Mouse (Mus musculus) cortical plate, adult 2 months (tissue): ENCODE results near the gene Slc1a3. TPM values are rescaled to one million over a fixed set of nuclear protein-coding genes. Genes with fewer than 3 reads are reported as not detected.

Source experiments
- H3K27ac ChIP-seq: fragments of 200-500 bp; 2 replicates; pipeline ENCODE4 v1.5.1; 2012; ENCODE audit warnings: low read length, control low read depth, inconsistent platforms; ENCODE audit not compliant: insufficient read depth
- H3K4me1 ChIP-seq: fragments of 200-500 bp; 2 replicates; pipeline ENCODE4 v1.6.1; 2011; ENCODE audit warnings: low read length; ENCODE audit not compliant: control insufficient read depth, insufficient read depth
- H3K4me3 ChIP-seq: fragments of 200-500 bp; 2 replicates; pipeline ENCODE4 v1.5.1; 2011; ENCODE audit warnings: mild to moderate bottlenecking, low read length, control low read depth; ENCODE audit not compliant: insufficient read depth
- CTCF ChIP-seq: fragments of 200-500 bp; IDR thresholded peaks from 2 replicates; pipeline ENCODE4 v1.5.1; 2011; ENCODE audit warnings: mild to moderate bottlenecking, control low read depth, low read length; ENCODE audit not compliant: insufficient read depth; ENCODE audit errors: extremely low read depth
- POLR2A ChIP-seq: fragments of 200-500 bp; IDR thresholded peaks from 2 replicates; pipeline ENCODE4 v1.6.1; 2011; ENCODE audit warnings: mild to moderate bottlenecking, low read length, control low read depth; ENCODE audit not compliant: insufficient read depth; ENCODE audit errors: extremely low read depth
- polyA plus RNA-seq: library from polyadenylated mRNA; depleted of rRNA; stranded (reverse); fragments of >200 nt; gene quantifications from 2 replicates; pipeline ENCODE4 v1.2.3, GENCODE M21; 2012; rRNA removed

Slc1a3 gene
- polyA plus RNA-seq, result 373 TPM in 2 replicates

GRCm38 (mm10) chr15:8710146-8711006 is at the start of gene Slc1a3:
Slc1a3 (minus strand) TSS chr15:8710764.
- H3K27ac ChIP-seq, result peak within 1 kb of the TSS; percentile 50
- no peak for TF ChIP-seq CTCF
- 0 out of 2 replicates have a peak, but pooled peaks have one; percentile 35 for TF ChIP-seq POLR2A
- H3K4me3 ChIP-seq, result peak within 1 kb of the TSS; percentile 47
- peaks cover 1% of the 10 kb centered on the region; the same call in 1 of the 2 replicates for H3K4me1 ChIP-seq

DNA sequence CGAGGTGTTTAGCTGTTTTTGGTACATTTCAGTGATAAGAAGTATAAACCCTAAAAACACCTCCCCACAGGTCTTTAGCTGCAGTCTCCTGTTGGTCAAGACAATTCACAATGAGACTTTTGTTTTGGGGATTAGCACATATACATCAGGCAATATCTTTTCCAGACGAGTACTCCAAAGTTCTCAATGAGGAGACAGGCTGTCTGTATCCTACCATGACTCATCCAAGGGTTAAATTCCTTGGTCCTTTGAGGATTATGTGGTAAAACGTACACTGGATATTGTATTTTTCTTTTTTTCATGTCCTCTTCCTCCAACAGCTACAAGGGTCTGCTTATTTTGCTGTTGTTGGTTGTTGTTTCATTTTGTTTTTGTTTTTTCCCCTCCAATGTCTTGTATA is 48.5 kb upstream of the Slc1a3 start:
- no peak overlapping the region for H3K4me3 ChIP-seq
- no peaks in the 10 kb centered on the region for H3K4me1 ChIP-seq
- H3K27ac ChIP-seq, result no peak overlapping the region
- TF ChIP-seq CTCF, result no peak
- no peak for TF ChIP-seq POLR2A

GRCm38 (mm10) chr15:8756441-8756840 is 45.9 kb upstream of the Slc1a3 start:
- TF ChIP-seq POLR2A, result no peak
- Histone ChIP-seq H3K4me1 (no peaks in the 10 kb centered on the region), H3K4me3 (no peak overlapping the region), H3K27ac (no peak overlapping the region)

DNA sequence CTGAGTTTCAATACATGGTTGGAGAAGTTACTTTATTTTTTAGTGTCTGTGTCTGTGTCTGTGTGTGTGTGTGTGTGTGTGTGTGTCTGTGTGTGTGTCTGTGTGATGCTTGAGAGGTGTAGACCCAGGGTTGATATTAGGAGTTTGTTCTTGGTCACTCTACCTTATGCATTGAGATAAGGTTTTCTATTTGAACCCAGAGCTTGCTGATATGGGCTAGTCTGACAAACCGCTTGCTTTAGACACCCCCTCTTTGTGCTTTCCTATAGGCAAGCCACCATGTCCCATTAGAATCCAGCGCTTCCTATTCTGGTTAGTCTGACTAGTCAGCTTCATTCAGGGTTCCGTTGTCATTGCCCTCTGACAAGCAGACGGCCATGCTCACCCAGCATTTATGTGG is 39.2 kb upstream of the Slc1a3 start:
- H3K27ac ChIP-seq, result no peak overlapping the region
- H3K4me3 ChIP-seq, result no peak overlapping the region
- TF ChIP-seq CTCF (no peak), POLR2A (no peak)
- no peaks in the 10 kb centered on the region for H3K4me1 ChIP-seq

DNA sequence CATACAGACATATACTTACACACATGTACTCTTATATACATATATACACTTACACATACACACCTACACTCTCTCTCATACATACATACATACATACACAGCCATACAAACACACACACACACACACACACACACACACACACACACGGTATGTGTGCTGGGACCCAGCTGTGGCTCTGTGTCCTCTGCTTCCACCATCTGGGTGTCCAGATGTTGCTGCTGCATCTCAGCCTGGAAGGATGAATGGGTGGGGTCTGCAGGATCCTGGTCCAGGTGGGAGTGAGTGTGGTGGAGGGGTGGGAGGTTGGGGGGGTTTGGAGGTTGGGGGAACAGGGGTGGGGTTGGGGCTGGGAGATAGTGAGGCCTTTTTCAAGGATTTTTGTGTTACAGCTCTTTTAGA is 38.2 kb upstream of the Slc1a3 start:
- H3K4me3 ChIP-seq, result no peak overlapping the region
- H3K4me1 ChIP-seq, result no peaks in the 10 kb centered on the region
- H3K27ac ChIP-seq, result no peak overlapping the region
- TF ChIP-seq POLR2A (no peak), CTCF (no peak)

DNA sequence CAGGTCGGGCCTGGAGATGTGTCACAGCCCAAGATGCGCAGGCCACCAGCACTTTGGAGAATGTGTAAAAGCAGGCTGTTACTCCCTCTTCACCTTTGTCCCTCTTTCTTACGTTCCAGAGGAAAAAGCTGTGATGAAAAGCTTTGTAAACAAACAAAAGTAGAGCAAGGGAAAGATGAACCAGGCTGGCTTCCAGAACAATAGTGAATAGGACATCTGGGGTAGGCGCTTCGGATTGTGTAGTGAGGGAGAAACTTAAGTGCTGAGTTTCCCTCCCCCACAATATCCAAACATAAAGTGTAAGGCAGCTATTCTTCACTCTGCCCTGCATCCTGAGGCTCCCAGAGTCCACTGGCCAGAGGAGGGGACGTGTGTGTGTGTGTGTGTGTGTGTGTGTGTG is 31.0 kb upstream of the Slc1a3 start:
- Histone ChIP-seq H3K27ac (no peak overlapping the region), H3K4me3 (no peak overlapping the region), H3K4me1 (no peaks in the 10 kb centered on the region)
- TF ChIP-seq CTCF (no peak), POLR2A (no peak)

GRCm38 (mm10) chr15:8740724-8741123 is 30.2 kb upstream of the Slc1a3 start:
- H3K27ac ChIP-seq, result no peak overlapping the region
- no peak overlapping the region for H3K4me3 ChIP-seq
- no peak for TF ChIP-seq CTCF
- no peak for TF ChIP-seq POLR2A
- H3K4me1 ChIP-seq, result no peaks in the 10 kb centered on the region

DNA sequence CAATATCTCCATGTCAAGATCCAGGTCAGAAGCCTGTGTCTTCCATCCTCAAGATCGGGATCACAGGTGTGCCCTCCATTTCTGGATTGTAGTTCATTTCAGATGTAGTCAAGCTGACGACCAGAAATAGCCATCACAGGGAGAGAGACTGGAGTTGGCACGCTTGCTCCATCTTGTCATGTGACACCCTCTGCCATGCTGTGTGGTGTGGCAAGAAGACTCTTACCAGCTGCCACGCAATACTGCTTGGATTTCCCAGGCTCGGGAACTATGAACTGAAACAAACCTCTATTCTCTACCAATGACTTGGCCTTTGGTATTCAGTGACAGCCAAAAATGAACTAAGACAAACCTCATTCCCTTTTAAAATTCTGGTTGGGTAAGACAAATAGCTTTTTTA is 27.6 kb upstream of the Slc1a3 start:
- TF ChIP-seq POLR2A, result no peak
- TF ChIP-seq CTCF, result no peak
- no peak overlapping the region for H3K4me3 ChIP-seq

DNA sequence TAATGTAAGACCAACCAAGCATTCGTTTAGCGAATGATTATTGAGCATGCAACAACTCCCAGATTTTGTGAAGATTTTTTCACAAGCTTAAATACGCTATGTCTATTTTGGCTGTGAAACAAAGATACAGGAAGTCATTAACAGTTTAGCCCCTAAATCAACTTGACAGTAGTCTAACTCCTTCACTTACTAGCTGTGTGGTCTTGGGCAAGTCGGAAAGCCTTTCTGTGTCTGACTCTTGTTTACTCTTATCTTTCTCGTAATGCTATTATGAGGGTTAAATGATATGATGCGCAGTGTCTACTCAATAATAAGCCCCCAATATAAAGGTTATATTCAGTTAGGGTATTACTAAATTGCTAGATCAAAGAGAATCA is 23.8 kb upstream of the Slc1a3 start:
- TF ChIP-seq POLR2A (no peak), CTCF (no peak)
- H3K27ac ChIP-seq, result no peak overlapping the region
- no peak overlapping the region for H3K4me3 ChIP-seq
- H3K4me1 ChIP-seq, result no peaks in the 10 kb centered on the region

More for the DNA sequence above, 27.6 kb upstream of the Slc1a3 start:
- H3K4me1 ChIP-seq, result no peaks in the 10 kb centered on the region
- H3K27ac ChIP-seq, result no peak overlapping the region

DNA sequence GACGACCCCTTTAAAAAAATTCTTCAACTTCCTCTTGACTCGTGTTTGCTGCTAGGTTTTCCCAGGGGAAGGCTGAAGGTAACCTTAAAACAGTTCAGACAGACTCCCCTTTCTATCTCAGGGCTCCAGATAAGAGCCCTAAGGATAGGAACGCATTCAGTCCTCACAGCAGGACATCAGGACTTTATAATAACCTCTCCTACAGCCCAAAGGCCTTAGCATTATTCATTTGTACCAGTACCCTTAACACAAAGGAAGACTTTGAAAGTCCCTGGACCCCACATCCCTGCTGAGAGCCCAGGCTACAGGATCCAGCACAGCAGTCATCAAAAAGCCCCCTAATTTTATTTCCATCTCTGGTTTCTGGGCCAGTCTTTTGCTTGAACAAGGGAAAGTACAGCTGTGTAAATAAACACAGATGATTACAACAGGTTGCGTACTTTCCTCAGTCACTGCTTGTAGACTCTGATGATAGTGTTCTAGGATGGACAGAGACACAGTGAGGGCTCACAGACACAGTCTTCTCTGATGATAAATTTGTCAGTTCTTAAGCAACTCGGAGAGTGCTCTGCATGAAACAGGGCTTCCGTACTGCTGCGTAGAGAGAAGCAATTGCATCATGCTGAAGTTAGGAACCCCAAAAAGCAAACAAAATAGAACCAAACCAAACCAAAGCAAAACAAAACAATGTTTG is 23.3 kb upstream of the Slc1a3 start:
- Histone ChIP-seq H3K27ac (no peak overlapping the region), H3K4me3 (no peak overlapping the region), H3K4me1 (no peaks in the 10 kb centered on the region)
- TF ChIP-seq CTCF, result no peak
- no peak for TF ChIP-seq POLR2A
